Mouse (Mus musculus): ENCODE measurements around the gene Pigk.

GRCm38 (mm10) chr3:152797354-152797753, 83.5 kb downstream of the Pigk start:
- TF ChIP-seq POLR2A (IDR thresholded peaks at IDR 0.05; ENCODE audit: borderline replicate concordance, extremely low read depth, insufficient read depth, insufficient read length, poor library complexity, severe bottlenecking), result no peak
- TF ChIP-seq CTCF (IDR thresholded peaks at IDR 0.05; ENCODE audit: borderline replicate concordance, extremely low read depth, insufficient read depth, insufficient read length), result no peak

Measured in brain, embryonic 14.5 days (tissue).